Mouse (Mus musculus): Measurements from ENCODE around the gene Thumpd2. TPM values are rescaled to one million over a fixed set of nuclear protein-coding genes. Genes with fewer than 3 reads are reported as not detected.

Thumpd2 gene
- polyA plus RNA-seq, 1 experiment from 2014 or later, result 12.6 TPM

- WGBS, result 92% methylated on average over 6 of the region's 6 CpGs
- no peaks in the 10 kb centered on the region for H3K4me1 ChIP-seq
- no peak for ATAC-seq (replicated peaks; ENCODE audit: low FRiP score)
- no peak overlapping the region for H3K9ac ChIP-seq
- H3K27me3 ChIP-seq, result no peaks in the 10 kb centered on the region
- H3K4me2 ChIP-seq, result no peak overlapping the region
- no peak overlapping the region for H3K27ac ChIP-seq
- no peaks in the 10 kb centered on the region for H3K9me3 ChIP-seq (replicated peaks)
- H3K4me3 ChIP-seq (replicated peaks), result no peak overlapping the region
- H3K36me3 ChIP-seq, result peaks cover 77% of the 10 kb centered on the region
These were observed 37.6 kb downstream of the Thumpd2 start for GRCm38 (mm10) chr17:81027331-81027730.

DNA sequence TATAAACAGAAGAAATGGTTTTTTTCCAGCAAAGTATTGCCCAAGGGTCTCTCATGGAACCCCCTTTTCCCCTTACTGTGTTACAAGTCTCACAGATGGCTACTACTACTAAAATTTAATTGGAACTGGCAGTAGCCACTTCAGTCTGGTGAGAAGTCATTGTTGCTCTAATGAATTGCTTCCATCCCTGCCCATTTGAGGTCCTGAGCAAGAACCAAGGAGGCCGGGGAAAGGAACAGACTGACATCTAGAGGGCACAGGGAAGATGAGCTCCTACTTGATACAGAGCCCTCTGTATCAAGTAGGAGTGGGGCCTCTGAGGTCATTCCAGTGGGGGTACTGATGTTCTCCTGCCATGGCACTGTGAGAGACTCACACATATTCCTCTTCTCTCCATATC, 47.8 kb downstream of the Thumpd2 start:
- Histone ChIP-seq H3K27ac (no peak overlapping the region), H3K4me3 (replicated peaks) (no peak overlapping the region), H3K9ac (no peak overlapping the region), H3K36me3 (no peaks in the 10 kb centered on the region), H3K9me3 (replicated peaks) (no peaks in the 10 kb centered on the region), H3K4me2 (no peak overlapping the region), H3K4me1 (no peaks in the 10 kb centered on the region), H3K27me3 (no peaks in the 10 kb centered on the region)
- ATAC-seq (replicated peaks; ENCODE audit: low FRiP score), result no peak
- WGBS, result 56% methylated on average over 1 of the region's 1 CpGs

DNA sequence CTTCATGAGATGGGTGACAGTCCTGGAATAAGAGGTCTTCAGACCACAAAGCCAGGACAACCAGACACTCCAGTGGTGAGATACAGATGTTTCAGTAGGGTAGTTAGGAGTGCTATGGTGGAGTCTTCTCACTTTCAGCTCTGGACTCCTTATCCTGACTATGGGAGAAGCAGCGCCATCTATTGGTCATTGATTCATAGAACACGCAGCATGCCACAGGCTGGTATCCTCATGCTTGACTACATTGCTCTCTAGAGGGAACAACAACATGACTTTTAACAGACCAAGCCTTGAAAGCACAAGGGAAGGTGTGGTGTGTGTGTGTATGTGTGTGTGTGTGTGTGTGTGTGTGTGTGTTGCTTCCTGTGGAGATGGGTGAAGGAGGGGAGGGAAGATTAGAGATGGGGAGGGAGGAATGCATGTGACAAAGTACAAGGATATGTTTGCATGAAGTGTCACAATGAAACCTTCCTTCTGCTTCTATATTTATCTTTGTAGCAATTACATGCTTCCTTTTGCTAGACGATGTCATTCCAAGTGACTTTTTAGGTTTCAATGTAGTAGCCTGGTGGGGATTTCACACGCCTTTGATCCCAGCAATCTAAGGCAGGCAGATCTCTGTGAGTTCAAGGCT, 49.0 kb downstream of the Thumpd2 start:
- WGBS, result 40% methylated on average over 4 of the region's 4 CpGs
- no peak overlapping the region for H3K27ac ChIP-seq
- H3K4me3 ChIP-seq (replicated peaks), result no peak overlapping the region
- no peaks in the 10 kb centered on the region for H3K9me3 ChIP-seq (replicated peaks)
- peak; percentile 68 for ATAC-seq (replicated peaks; ENCODE audit: low FRiP score)
- no peaks in the 10 kb centered on the region for H3K36me3 ChIP-seq
- no peak overlapping the region for H3K4me2 ChIP-seq
- H3K27me3 ChIP-seq, result no peaks in the 10 kb centered on the region
- no peak overlapping the region for H3K9ac ChIP-seq
- H3K4me1 ChIP-seq, result peaks cover 10% of the 10 kb centered on the region

DNA sequence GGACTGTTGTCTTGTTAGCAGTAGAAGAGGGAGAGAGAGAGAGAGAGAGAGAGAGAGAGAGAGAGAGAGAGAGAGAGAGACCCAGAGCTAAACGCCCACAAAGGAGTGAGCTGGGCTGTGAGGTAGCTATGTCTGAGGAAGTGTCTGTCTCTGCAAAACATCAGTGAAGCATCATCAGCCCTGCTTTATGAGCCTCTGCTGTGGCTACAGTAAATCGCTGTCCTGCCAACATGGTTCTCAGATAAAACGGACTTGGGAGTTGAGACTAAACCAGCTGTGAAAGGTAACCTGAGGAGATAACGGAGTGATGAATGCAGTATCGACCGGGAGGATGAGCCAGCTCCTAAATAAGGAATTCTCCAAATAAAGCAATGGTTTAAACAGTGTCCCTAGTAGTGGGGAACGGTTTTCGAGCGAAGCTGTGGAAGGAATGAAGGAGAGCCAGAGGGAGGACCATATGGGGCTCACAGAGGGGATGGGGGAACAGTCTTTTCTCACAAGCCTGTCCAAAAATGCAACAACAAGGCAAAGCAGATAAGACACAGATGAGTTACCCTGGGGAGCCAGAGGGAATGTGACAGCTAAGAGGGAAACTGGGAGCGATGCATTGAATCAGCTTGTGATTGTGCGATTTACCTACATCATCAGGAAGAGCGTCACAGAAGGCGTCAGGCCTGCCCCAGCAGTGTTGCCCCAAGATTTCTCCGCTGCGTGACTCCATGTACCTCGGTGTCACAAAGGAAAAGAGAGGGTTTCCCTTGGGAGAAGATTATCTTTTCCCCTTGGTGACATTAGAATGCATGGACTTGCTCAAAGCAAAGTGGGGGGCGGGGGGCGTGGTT, 53.8 kb downstream of the Thumpd2 start:
- no peak overlapping the region for H3K4me2 ChIP-seq

GRCm38 (mm10) chr17:81010199-81010598, 54.7 kb downstream of the Thumpd2 start:
- Histone ChIP-seq H3K9ac (no peak overlapping the region), H3K36me3 (no peaks in the 10 kb centered on the region), H3K27me3 (no peaks in the 10 kb centered on the region), H3K4me3 (replicated peaks) (no peak overlapping the region), H3K4me1 (peaks cover 22% of the 10 kb centered on the region), H3K27ac (no peak overlapping the region), H3K4me2 (no peak overlapping the region), H3K9me3 (replicated peaks) (no peaks in the 10 kb centered on the region)
- peak; percentile 31; the same call in 1 of the 2 replicates for ATAC-seq (replicated peaks; ENCODE audit: low FRiP score)
- WGBS, result 55% methylated on average over 3 of the region's 3 CpGs

More for the DNA sequence above, 53.8 kb downstream of the Thumpd2 start:
- Histone ChIP-seq H3K36me3 (no peaks in the 10 kb centered on the region), H3K27ac (0 out of 2 replicates have a peak overlapping the region, but pooled peaks have one; percentile 22), H3K4me3 (replicated peaks) (no peak overlapping the region), H3K9me3 (replicated peaks) (no peaks in the 10 kb centered on the region), H3K27me3 (no peaks in the 10 kb centered on the region), H3K4me1 (peaks cover 22% of the 10 kb centered on the region), H3K9ac (no peak overlapping the region)
- peak; percentile 67 for ATAC-seq (replicated peaks; ENCODE audit: low FRiP score)
- 67% methylated on average over 18 of the region's 18 CpGs for WGBS

DNA sequence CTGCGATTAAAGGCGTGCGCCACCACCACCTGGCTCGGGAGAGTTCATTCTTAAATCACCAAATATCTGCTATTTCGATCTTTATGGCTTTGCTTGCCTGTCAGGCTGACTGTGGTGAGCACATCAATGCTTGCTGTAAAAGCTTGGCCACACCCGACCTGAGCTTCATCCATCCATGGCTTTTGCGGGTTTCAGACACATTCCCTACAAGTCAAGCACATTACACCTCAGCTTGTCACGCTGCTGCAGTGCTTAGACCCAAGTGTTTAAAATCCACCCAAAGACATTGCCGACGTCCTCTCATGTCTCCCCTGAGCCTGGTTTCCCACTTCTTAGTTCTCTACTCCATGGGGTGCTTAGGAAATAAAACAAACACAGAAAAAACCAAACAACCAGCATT, 55.8 kb downstream of the Thumpd2 start:
- no peak overlapping the region for H3K4me2 ChIP-seq
- H3K9me3 ChIP-seq (replicated peaks), result no peaks in the 10 kb centered on the region
- H3K4me1 ChIP-seq, result peaks cover 22% of the 10 kb centered on the region
- no peak for ATAC-seq (replicated peaks; ENCODE audit: low FRiP score)
- no peaks in the 10 kb centered on the region for H3K27me3 ChIP-seq
- no peak overlapping the region for H3K9ac ChIP-seq
- H3K4me3 ChIP-seq (replicated peaks), result no peak overlapping the region
- H3K27ac ChIP-seq, result no peak overlapping the region
- no peaks in the 10 kb centered on the region for H3K36me3 ChIP-seq
- 74% methylated on average over 10 of the region's 10 CpGs for WGBS

GRCm38 (mm10) chr17:81005292-81005691, 59.6 kb downstream of the Thumpd2 start:
- 35% methylated on average over 8 of the region's 8 CpGs for WGBS
- H3K4me1 ChIP-seq, result peaks cover 9% of the 10 kb centered on the region; the same call in 1 of the 2 replicates
- H3K4me2 ChIP-seq, result no peak overlapping the region
- H3K27me3 ChIP-seq, result no peaks in the 10 kb centered on the region
- H3K4me3 ChIP-seq (replicated peaks), result no peak overlapping the region
- no peak for ATAC-seq (replicated peaks; ENCODE audit: low FRiP score)
- no peak overlapping the region for H3K27ac ChIP-seq
- no peaks in the 10 kb centered on the region for H3K36me3 ChIP-seq
- H3K9me3 ChIP-seq (replicated peaks), result no peaks in the 10 kb centered on the region
- no peak overlapping the region for H3K9ac ChIP-seq

GRCm38 (mm10) chr17:81004454-81004853, 60.4 kb downstream of the Thumpd2 start:
- Histone ChIP-seq H3K9ac (no peak overlapping the region), H3K27me3 (no peaks in the 10 kb centered on the region), H3K4me1 (peaks cover 4% of the 10 kb centered on the region; the same call in 1 of the 2 replicates), H3K27ac (no peak overlapping the region), H3K36me3 (no peaks in the 10 kb centered on the region), H3K4me2 (no peak overlapping the region), H3K9me3 (replicated peaks) (no peaks in the 10 kb centered on the region), H3K4me3 (replicated peaks) (no peak overlapping the region)
- WGBS, result 76% methylated on average over 11 of the region's 11 CpGs
- no peak for ATAC-seq (replicated peaks; ENCODE audit: low FRiP score)

DNA sequence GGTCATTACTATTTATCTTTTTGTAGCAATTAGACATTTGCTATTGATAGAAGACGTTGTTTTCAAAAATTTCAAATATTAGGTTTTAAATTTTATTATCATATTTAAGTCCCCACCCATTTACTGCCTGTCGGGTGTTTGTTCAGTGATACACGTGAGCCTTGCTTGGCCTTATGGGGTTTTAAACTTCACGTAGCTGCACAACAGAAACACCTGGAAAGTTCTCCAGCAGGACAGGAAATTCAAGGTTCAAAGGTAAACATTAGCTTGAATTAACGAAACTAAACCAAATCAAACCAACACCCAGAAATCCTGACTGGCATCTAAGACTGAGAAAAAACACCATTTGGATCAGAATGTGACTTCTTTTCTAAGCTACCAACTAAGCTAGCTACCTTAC, 62.8 kb downstream of the Thumpd2 start:
- Histone ChIP-seq H3K36me3 (no peaks in the 10 kb centered on the region), H3K4me2 (no peak overlapping the region), H3K4me3 (replicated peaks) (no peak overlapping the region), H3K4me1 (no peaks in the 10 kb centered on the region; the same call in 1 of the 2 replicates), H3K27me3 (no peaks in the 10 kb centered on the region), H3K9ac (no peak overlapping the region), H3K9me3 (replicated peaks) (no peaks in the 10 kb centered on the region), H3K27ac (no peak overlapping the region)
- WGBS, result 67% methylated on average over 5 of the region's 5 CpGs
- no peak for ATAC-seq (replicated peaks; ENCODE audit: low FRiP score)

DNA sequence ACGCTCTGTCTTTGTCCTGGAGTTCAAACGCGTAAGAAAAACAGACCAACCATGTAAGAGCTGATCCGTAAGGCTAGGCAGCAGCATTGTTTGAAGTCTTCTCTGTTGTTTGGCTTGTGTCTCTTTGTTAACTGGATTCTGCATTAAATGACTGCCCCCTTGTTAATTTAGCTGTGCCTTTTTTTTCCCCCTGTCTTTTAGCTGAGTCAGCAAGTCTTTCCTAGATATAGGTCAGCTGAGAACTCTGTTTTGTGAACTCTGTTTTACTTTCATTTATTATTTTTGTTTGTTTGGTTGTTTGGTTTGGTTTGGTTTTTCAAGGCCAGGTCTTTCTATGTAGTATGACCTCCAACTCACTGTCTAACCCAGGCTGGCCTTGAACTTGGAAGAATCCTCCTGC, 63.2 kb downstream of the Thumpd2 start:
- H3K27me3 ChIP-seq, result no peaks in the 10 kb centered on the region
- no peaks in the 10 kb centered on the region for H3K36me3 ChIP-seq
- H3K4me2 ChIP-seq, result no peak overlapping the region
- H3K9me3 ChIP-seq (replicated peaks), result no peaks in the 10 kb centered on the region
- no peak overlapping the region for H3K4me3 ChIP-seq (replicated peaks)
- H3K9ac ChIP-seq, result no peak overlapping the region
- no peak for ATAC-seq (replicated peaks; ENCODE audit: low FRiP score)
- H3K4me1 ChIP-seq, result no peaks in the 10 kb centered on the region; the same call in 1 of the 2 replicates
- H3K27ac ChIP-seq, result no peak overlapping the region
- WGBS, result 88% methylated on average over 4 of the region's 4 CpGs

- no peaks in the 10 kb centered on the region for H3K27me3 ChIP-seq
- no peaks in the 10 kb centered on the region; the same call in 1 of the 2 replicates for H3K4me1 ChIP-seq
- WGBS, result 81% methylated on average over 12 of the region's 12 CpGs
- H3K36me3 ChIP-seq, result no peaks in the 10 kb centered on the region
- no peak overlapping the region for H3K4me2 ChIP-seq
- H3K9ac ChIP-seq, result no peak overlapping the region
- H3K27ac ChIP-seq, result no peak overlapping the region
- no peaks in the 10 kb centered on the region for H3K9me3 ChIP-seq (replicated peaks)
- no peak overlapping the region for H3K4me3 ChIP-seq (replicated peaks)
- no peak for ATAC-seq (replicated peaks; ENCODE audit: low FRiP score)
These were observed 63.9 kb downstream of the Thumpd2 start for GRCm38 (mm10) chr17:81001010-81001409.

- Histone ChIP-seq H3K9me3 (replicated peaks) (no peaks in the 10 kb centered on the region), H3K27ac (no peak overlapping the region), H3K27me3 (no peaks in the 10 kb centered on the region), H3K9ac (no peak overlapping the region), H3K4me3 (replicated peaks) (no peak overlapping the region), H3K4me1 (no peaks in the 10 kb centered on the region), H3K4me2 (no peak overlapping the region), H3K36me3 (no peaks in the 10 kb centered on the region)
- WGBS, result 62% methylated on average over 6 of the region's 6 CpGs
- no peak for ATAC-seq (replicated peaks; ENCODE audit: low FRiP score)
These were observed 65.9 kb downstream of the Thumpd2 start for GRCm38 (mm10) chr17:80998958-80999357.

All from kidney, embryonic 15.5 days (tissue).